Mouse (Mus musculus): Measurements from ENCODE around the gene Fcmr. TPM values are rescaled to one million over a fixed set of nuclear protein-coding genes. Genes with fewer than 3 reads are reported as not detected.

Gene Fcmr
- polyA plus RNA-seq, 1 experiment from 2014 or later: not detected

Other genes starting within 250 kb of the Fcmr start
- not detected in 2 replicates for gene Zp3r, start 236.0 kb upstream of the Fcmr start, polyA plus RNA-seq (2016; fragmentation: Nextera tagmentation; extraction: Ambion mirVana)
- not detected in 2 replicates for gene C4bp, start 204.0 kb upstream of the Fcmr start, polyA plus RNA-seq (2016; fragmentation: Nextera tagmentation; extraction: Ambion mirVana)
- not detected in 2 replicates for gene Gm29427, start 149.9 kb upstream of the Fcmr start, polyA plus RNA-seq (2016; fragmentation: Nextera tagmentation; extraction: Ambion mirVana)
- gene Yod1, start 148.3 kb upstream of the Fcmr start, polyA plus RNA-seq (2016; fragmentation: Nextera tagmentation; extraction: Ambion mirVana): 10.6 and 11.5 TPM in 2 replicates
- 4.5 and 5.7 TPM in 2 replicates for gene Pfkfb2, start 136.4 kb upstream of the Fcmr start, polyA plus RNA-seq (2016; fragmentation: Nextera tagmentation; extraction: Ambion mirVana)
- 0.42 and 0.64 TPM in 2 replicates for gene AA986860, start 133.7 kb upstream of the Fcmr start, polyA plus RNA-seq (2016; fragmentation: Nextera tagmentation; extraction: Ambion mirVana)
- not detected in 2 replicates for gene Fcamr, start 64.8 kb upstream of the Fcmr start, polyA plus RNA-seq (2016; fragmentation: Nextera tagmentation; extraction: Ambion mirVana)
- not detected in 2 replicates for gene Pigr, start 39.0 kb upstream of the Fcmr start, polyA plus RNA-seq (2016; fragmentation: Nextera tagmentation; extraction: Ambion mirVana)
- not detected in 2 replicates for gene Il24, start 21.8 kb downstream of the Fcmr start, polyA plus RNA-seq (2016; fragmentation: Nextera tagmentation; extraction: Ambion mirVana)
- not detected in 2 replicates for gene Il20, start 45.8 kb downstream of the Fcmr start, polyA plus RNA-seq (2016; fragmentation: Nextera tagmentation; extraction: Ambion mirVana)
- not detected in 2 replicates for gene Il19, start 74.4 kb downstream of the Fcmr start, polyA plus RNA-seq (2016; fragmentation: Nextera tagmentation; extraction: Ambion mirVana)
- not detected in 2 replicates for gene Il10, start 154.2 kb downstream of the Fcmr start, polyA plus RNA-seq (2016; fragmentation: Nextera tagmentation; extraction: Ambion mirVana)
- gene Mapkapk2, start 232.2 kb downstream of the Fcmr start, polyA plus RNA-seq (2016; fragmentation: Nextera tagmentation; extraction: Ambion mirVana): 41.1 and 41.3 TPM in 2 replicates

Data from forebrain, embryonic 10.5 days (tissue).